Mouse (Mus musculus): ENCODE results near the gene Mpig6b.
A peak's percentile ranks its signal among the peaks of the same experiment; 100 is the strongest.

Mpig6b gene

DNA sequence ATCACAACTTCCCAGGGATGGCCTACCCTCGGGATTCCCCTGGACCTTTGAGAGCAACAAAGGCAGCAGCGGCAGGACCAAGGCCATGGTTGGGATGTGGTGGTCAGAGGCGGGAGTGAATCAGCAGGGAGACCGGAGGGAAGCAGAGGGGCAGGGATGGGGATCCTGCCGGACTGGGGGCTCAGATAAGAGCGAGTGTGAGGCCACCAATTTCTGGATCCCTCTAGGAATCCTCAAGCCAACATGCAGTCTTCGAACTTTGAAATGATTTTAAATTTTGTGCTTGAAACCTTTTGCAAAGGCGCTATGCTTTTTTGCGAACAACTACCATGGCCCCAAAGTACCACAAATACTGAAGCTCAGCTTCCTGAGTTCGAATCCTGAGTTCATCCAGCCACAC, at the start of gene Mpig6b:
Gene Mpig6b, minus strand, starts transcription at position 101 of the 400 bp plus-strand sequence.
- DNase-seq (ENCODE audit: low read depth, low spot score): no peak

DNA sequence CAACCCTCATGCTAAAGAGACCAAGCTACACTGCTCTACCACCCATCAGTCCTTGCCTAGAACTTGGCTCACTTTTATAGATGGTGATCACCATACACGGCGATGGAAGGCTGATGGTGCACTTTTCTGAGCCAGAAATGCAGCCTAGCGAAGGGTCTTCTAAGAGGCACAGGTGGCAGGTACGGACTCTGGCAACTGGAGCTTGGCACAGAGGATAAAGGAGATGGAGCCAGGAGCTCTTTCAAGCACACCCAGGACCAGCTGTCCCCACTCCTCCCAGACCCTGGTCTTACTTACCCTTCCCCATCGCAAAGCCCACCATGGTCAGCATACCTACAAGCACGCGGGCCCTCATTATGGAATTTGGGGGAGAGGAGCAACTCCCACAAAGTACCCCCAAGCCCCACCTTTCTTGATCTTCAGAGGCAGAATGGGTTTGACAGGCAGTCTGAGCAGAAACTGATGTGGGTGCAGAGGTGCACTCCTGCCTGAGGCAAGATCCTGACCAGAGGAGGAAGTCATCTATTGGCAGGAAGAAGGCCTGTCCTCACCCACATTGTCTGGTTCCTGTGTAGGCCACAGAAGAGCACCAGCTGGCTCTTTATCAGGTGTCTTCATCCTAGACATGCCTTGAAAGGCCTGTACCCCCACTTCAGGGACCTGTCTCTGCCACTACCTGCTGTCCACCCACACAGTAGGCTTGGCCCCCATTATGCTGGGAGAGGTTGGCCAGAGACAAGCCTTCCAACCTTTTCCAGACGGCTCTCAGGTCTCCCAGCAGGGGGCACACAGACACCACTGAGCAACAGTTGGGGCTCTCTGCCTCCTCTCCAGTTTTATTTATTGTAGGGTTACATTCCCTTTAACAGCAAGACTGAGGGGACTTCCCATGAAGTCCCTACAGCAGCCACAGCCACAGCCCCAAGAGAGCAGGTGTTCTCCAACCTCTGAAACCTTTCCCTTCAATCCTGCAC, 49.3 kb upstream of the Mpig6b start, which contains the start of gene Ly6g5b:
Gene Ly6g5b, minus strand, starts transcription at position 383 of the 974 bp plus-strand sequence.
- DNase-seq (ENCODE audit: low read depth, low spot score): peak; percentile 34

DNA sequence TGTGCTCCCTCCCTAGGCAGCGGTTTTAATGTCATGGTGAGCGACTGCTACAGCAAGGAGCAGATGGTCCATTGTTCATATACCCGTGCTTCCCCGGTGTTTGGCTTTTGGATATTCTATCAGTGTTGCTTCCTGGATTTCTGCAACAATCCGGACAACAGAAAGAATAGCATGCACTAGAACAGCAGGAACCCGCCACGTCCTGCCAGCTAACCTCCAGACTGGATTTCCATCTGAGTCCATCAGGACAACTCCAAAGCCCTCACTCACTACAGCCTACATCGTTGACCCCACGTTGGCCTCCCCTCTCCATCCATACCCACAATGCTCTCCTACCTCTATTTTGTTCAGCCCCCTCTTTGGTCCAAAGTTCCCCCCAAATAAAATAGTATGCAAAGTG, 45.8 kb upstream of the Mpig6b start:
- DNase-seq (ENCODE audit: low read depth, low spot score): no peak

DNA sequence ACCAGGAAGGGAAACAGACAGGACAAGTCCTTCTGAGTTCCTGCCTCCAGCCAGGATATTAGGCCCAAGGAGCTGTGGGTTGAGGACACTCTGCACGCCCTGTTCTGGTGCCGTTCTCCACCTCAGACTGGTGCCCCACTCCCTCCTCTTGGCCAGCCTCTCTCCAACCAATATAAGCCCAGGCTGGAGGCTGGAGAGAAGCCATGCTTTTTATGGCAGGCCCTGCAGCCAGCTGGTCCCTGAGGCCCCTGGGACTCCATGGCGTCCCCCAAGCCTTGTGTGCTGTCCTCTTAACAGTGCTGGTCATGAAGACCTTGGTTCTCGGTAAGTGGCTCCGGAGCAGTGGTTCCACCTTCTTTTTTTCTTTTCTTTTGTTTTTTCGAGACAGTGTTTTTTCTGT, 42.1 kb upstream of the Mpig6b start, which contains the start of gene Ly6g5c:
Gene Ly6g5c, plus strand, starts transcription at position 183 of the 400 bp plus-strand sequence.
- DNase-seq (ENCODE audit: low read depth, low spot score): no peak

DNA sequence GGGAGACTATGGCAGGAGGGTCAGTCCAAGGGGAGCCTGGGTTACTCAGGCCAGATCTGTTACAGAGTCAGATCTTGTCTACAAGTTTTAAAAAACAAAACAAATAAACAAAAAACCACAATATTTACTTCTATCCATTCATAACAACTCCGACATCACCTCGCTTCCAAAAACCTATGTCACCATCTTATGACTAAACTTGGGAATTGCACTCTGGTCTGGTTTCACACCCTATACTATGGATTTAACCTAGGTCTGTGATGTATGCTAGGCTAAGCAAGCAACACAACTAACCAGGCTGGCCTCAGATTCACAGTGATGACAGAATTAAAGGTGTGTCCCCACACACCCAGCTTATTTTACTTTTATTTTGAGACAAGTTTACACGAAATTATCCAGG, 40.5 kb upstream of the Mpig6b start:
- DNase-seq (ENCODE audit: low read depth, low spot score): no peak

DNA sequence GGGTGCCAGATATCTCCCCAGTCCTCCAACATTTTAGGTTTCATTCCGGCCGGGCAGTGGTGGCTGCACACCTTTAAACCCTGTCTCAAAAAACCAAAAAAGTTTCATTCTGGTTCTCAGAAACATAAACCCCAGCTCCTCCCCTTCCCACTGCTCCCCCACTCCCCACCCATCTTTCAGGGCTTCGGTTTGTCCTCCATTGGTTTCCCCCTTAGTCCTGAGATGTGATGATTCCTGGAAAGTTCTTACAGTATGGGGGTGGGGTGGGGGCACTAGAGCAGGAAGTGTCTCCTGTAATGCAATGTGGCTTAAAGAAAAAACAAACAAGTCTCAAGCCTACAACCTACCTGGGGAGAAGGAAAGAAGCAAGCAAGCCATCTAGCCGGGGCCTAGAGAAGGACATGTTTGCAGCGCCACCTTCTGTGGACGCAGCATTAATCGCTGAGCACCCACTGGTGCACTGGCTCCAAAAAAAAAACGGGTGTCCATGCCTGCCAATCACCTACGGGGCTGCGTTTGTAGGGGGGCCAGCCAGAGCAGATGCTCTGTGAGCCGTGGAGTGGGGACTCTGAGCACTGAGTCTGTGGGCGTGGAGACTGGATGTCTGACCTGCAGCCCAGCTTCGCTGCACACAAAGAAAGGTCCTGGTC, 39.9 kb upstream of the Mpig6b start:
- DNase-seq (ENCODE audit: low read depth, low spot score): peak; percentile 54

DNA sequence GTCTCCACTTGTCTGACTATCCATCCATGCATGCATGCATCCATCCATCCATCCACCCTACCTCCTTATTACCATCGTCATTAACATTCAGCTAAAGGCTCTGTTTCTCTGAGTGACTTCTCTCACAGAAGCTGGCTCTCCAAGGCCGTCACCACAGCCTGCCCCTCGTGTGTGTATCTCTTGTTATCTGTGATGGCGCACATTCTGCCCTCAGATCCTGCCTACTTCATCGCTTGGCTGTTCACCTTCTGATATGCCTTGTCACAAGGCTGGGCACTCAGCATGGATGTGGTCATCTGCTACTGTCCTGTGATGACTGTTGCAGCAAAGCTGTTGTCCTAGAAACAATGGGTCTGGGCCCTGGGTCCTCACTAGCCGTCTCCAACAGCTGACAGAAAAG, 38.8 kb upstream of the Mpig6b start:
- no peak for DNase-seq (ENCODE audit: low read depth, low spot score)

DNA sequence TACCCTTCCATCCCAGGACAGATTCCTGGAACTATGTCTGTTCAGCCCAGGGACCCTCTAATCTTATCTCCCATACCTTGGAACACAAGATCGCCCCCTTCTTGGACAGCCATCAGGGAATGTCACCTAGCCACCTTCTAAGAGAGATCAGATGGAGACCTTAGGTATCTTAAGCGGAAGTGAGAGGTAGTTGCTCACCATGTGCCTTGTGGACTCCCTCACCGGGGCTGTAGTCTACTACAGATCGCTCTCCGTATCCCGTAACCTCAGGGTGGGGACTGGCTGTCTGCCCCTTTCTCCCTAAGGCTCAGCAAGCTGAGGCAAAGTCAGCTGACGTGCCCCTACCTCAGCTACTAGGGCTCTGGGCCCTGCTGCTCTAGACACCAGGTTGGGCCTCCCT, 38.1 kb upstream of the Mpig6b start:
- no peak for DNase-seq (ENCODE audit: low read depth, low spot score)

DNA sequence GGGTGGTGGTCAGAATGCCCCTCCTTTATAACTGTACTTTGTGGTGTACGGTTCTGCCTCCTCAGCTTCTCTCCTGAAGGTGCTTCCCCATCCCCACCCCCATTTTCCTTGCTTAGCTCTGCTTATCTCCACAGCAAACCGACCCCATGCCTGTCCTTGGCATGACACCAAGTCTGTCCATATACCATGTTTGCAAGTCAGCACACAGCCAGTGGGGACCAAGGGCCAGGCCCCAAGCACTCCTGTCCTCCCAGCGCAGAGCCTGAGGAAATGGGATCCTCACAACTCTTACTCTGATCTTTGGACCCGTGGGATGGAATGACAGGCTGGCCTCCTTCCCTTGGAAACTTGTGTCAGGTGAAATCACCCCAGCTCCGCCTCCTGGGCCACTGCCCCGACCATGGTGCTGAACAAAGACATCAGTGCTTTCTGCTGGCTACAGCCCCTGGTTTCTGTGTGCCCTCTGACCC, 37.3 kb upstream of the Mpig6b start:
- no peak for DNase-seq (ENCODE audit: low read depth, low spot score)

DNA sequence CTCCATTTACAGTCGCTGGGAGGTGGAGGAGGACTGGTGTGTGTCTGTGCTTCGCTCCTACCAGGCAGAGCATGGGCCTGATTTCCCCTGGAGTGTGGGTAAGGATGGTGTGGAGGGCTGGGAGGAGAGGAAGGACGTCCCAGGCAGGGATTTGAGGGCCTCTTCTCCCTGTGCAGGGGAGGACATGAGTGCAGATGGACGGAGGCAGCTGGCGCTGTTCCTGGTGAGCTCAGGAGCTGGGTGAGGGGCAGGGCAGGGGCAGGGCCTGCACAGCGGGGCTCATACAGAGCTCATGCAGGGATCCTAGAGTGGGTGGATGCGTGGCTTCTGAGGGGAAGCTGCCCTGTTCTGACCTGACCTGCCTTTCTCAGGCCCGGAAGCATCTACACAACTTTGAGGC, 36.3 kb upstream of the Mpig6b start:
- no peak for DNase-seq (ENCODE audit: low read depth, low spot score)

DNA sequence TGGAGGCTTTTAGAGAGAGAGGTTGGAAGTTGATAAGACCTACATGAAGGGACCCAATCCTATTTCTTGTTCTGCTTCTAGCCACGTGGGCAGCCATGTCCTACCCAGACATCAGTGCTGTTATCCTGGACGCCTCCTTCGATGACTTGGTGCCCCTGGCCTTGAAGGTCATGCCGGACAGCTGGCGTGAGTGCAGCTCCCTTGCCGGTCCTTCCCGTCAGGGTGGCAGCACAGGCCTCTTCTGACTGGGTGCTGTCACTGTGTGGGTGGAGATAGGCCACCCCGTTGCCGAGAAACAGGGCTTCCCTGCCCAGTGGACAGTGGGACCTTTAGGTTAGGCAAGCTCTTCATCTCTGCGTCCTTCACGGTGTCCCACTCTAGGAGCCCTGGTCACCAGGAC, 35.2 kb upstream of the Mpig6b start:
- no peak for DNase-seq (ENCODE audit: low read depth, low spot score)

DNA sequence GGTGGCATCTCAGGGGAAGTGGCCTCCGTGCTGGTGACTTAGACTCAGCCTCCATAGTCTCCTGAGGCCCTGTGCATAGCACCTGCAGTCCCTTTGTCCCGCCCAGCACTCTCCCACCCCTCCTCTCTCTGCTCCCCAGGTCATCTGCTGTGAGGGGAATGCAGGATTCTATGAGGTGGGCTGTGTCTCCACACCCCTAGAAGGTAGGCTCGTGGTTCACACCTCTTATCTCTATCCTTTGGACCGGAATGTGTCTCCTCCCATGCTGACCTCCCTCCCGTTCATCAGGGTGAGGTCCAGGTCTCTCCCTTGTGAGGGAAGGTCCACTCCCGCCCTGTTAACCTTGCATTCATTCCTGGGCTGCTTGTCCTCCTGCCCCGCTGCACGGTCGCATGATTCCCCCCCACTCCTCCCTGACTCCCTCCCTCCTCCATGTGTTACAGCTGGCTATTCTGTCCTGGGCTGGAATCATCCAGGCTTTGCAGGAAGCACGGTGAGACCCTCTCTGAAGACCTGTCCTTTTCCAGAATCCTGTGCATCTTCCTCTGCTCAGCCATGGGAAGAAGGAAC, 34.3 kb upstream of the Mpig6b start:
- DNase-seq (ENCODE audit: low read depth, low spot score): no peak

DNA sequence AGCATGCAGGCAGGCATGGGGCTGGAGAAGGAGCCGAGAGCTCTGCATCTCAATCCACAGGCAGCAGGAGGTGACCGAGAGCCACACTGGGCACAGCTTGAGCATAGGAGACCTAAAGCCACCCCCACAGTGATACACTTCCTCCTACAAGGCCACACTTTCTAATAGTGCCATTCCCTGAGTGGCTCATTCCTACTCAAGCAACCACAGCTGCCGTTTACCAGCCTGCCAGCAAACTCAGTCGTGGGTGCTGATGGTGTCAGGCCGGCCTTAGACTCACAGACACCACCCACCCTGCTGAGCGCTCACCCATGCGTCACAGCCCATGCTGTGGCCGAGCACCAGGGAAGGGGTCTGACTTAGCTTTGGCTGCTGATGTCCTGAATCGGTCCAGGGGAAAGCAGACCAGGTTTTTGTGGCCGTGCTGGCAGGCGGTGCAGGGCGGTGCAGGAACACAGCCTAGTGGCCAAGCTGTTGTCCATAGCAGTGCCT, 31.2 kb upstream of the Mpig6b start:
- no peak for DNase-seq (ENCODE audit: low read depth, low spot score)

DNA sequence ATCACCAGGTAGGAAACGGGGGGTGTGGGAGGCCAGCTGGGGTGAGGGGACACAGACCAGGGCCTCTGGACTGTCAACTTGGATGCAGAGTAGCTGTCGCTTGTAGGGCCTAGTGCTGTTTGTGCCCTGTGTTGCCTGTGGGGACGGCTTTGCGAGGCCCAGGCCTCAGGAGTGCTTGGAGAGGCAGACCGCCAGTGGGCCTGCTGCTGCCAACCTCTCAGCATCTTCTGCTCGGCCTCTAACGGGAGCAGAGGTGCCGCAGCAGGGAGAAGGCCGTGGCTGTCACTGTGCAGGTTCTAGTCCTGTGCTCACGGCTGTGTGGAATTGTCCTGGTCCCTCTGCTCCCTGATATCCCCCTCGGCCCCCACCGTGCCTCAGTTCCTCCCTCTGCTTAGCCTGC, 30.6 kb upstream of the Mpig6b start:
- DNase-seq (ENCODE audit: low read depth, low spot score): no peak

DNA sequence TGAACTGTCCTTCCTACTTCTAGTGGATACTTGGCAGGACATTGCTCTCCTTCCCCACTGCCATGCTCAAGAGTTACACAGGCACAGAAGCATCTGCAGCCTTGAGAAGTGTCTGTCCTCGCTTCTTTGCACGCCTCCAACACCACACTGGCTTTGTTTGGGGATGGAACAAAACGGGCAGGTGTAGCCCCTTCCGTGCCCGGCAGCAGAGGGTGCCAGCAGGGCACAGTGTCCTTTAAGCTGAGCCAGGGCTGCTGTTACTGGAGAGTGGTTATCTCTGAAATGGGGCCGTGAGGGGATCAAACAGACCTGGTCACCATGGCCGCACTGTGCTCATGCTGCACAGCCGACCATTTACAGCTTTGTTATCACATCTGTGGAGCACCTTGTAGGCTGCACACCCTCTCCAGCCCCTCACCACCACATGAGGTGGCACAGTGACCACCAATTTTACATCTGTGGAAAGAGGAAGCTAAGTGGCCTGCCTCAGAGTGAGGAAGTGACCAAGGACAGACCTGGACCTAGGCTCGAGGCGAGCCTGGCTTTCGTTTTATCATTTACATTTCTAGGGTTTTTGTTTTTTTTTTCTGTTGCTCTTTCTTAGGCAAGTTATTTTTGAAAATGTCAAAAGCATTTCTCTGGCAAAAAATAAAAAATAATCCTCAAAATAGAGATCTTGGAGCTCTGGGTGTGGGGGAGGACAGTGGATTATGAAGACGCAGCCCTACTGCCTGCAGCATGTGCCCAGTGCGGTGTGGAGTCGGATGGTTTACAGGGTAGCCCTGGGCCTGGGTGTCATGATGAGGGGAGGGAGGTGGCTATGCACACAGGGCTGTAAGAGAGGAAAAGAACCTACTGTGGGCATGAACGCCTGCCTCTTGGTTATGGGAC, 28.7 kb upstream of the Mpig6b start:
- DNase-seq (ENCODE audit: low read depth, low spot score): no peak

DNA sequence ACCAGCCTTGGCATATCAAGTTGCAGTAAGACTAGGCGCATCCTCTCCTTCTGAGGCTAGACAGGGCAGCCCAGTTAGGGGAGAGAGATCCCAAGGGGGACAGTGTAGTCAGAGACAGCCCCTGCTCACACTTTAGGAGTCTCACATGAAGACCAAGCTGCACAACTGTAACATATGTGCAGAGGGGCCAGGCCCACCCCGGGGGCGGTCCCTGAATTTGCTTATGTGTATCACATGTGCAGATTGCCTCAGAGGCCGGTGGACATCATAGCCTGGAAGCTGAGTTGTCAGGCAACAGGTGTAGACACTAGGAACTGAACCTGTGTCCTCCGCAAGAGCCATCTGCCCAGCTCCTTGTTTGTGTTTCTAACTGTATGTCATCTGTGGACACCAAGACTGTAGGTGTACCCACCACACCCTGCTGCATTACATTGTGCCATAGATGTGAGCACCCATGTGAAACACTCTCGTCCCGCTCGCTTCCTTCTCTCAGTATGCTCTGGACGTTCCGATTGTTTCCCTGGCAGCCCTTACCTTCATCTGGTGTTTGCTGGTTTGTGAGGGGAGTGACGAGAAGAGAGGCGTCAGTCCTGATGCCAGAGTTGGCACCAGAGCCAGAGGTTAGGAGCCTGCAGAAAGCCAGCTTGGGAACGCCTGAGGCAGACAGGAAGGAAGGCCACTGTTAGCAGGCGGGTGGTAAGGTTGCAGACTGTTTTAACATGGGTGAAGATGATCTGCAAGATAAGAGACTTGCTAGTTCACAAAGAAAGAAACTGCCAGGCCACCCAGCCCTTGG, 26.6 kb upstream of the Mpig6b start:
- no peak for DNase-seq (ENCODE audit: low read depth, low spot score)

DNA sequence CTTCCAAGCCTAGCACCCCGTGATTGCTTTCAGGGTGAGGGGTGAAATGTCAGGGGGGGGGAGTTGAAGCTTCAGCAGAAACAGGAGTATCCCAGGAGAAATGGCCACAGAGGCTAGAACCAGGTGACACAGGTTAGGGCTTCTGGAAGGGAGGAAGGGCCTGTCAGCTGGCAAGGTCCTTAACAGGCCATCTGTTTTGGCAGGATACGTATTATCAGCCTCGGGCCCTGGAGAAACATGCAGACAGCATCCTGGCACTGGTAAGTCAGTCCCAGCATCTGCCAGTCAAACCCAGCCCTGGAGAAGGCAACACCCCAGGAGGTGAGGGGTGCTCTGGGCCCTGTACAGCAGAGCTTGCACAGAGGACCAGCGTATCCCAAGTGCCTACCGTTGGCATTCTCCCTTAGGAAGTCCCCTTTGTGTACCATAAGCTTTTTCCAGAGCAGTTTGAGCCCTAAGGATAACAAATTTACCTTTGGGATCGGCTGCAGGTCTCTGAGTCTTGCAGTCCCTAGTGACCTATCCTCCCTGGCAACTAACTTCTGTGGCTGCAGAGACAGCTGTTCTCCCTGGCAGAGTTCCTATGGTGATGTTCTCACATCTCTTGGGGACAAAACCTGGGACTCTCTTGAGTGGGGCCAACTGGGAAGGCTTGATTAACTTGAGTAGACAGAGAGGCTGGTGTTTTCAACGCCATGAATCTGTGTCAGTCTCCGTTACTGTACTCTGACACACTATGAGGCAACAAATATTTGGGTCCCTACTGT, 24.4 kb upstream of the Mpig6b start:
- DNase-seq (ENCODE audit: low read depth, low spot score): no peak

DNA sequence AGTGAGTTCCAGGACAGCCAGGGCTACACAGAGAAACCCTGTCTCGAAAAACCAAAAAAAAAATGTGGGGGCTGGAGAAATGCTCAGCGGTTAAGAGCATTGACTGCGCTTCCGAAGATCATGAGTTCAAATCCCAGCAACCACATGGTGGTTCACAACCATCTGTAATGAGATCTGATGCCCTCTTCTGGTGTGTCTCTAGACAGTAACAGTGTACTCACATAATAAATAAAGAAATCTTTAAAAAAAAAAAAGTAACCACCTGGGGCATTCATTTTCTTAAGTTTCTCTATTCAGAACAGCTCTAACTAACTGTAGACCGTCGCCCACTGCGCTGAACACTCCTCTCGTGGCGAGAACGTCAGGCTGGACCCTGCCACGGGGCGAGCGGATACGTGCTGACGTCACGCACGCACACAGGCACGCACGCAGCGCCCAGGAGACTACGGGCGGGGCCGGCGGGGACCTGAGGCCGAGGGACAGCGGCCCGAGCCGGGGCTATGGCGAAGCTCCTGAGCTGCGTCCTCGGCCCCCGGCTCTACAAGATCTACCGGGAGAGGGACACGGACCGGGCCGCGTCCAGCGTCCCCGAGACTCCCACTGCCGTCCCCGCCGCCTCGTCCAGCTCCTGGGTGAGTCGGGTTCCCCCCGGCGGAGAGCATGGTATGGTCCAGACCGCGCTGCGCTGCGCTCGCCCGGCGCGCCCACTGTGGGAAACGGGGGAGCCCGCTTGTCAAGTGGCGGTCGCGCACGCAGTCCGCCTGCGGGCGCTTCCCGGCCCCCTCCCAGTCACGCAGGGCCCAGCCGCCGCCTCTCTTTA, 23.1 kb upstream of the Mpig6b start, which contains the start of gene Abhd16a:
Gene Abhd16a, plus strand, starts transcription at position 439 of the 820 bp plus-strand sequence.
- DNase-seq (ENCODE audit: low read depth, low spot score): peak; percentile 93

DNA sequence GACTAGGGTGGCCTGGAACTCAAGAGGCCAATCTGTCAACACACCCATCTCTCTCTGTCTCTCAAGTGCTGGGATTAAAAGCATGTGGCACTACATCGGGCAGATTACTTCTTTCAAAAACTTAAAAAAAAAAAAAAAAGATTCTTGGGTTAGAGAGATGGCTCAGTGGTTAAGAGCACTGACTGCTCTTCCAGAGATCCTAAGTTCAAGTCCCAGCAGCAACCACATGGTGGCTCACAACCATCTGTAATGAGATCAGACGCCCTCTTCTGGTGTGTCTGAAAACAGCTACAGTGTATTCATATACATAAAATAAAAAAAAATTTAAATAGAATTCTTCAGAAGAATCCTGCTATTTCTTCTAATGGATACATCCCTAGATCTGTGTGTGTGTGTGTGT, 22.2 kb upstream of the Mpig6b start:
- peak; percentile 48 for DNase-seq (ENCODE audit: low read depth, low spot score)

All from ES-CJ7 (cell line).